Mouse (Mus musculus): ENCODE data around the gene Vac14.
A peak's percentile ranks its signal among the peaks of the same experiment; 100 is the strongest.

The Vac14 gene

GRCm38 (mm10) chr8:110717131-110717530 lies 98.7 kb downstream of the Vac14 start:
- DNase-seq (ENCODE audit: low read depth, low spot score) = no peak

GRCm38 (mm10) chr8:110718209-110718968 lies 100.0 kb downstream of the Vac14 start:
- DNase-seq (ENCODE audit: low read depth, low spot score) = no peak

GRCm38 (mm10) chr8:110718969-110719670 lies 100.7 kb downstream of the Vac14 start:
- DNase-seq (ENCODE audit: low read depth, low spot score) = no peak

GRCm38 (mm10) chr8:110719898-110720653 lies 101.7 kb downstream of the Vac14 start:
- no peak for DNase-seq (ENCODE audit: low read depth, low spot score)

DNA sequence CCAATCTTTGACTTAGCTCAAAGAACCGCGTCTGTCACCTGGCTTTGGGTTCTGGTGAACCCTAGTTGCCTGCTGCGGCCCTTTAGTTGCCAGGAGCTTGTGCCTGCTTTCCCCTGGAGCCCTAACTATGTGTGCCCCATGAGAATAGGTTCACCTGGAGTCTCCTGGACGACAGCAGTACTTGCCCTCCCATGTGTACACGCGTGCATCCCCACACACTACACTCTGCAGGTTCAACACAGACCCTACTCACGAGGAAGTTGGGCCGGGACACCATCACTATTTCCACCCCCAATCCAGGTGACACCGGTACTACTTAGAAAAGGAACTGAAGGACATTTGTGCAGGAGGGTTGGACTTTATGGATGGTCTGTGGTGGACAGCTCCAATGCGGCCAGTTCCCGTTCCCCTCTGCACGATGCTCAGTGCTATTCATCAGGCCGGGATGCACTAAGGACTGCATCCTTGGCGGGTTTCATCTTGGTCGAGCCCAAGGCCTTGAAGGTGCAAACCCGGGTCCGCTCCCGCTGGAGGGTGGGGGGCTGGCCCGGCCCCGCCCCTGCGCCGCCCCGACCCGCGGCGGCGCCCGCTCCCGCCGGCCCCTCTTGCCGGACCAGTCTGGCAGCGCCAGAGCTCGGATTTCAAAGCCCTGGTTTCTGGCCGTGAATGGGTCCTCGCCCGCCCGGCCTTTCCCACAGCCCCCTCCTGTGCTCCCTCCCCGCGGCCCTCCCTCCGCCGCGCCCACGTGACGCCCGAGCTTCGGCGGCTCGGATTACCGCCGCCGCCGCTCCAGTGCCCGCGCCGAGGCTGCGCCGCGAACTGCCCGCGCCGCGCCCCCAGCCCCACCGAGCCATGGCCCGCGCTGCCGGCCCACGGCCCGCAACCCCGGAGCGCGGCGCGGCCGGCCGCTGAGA lies 102.6 kb downstream of the Vac14 start, which contains the start of gene Mtss1l:
TSS of gene Mtss1l (plus strand) at position 792 of the 914 bp plus-strand sequence.
- peak; percentile 68 for DNase-seq (ENCODE audit: low read depth, low spot score)

- no peak for DNase-seq (ENCODE audit: low read depth, low spot score)
Observed at GRCm38 (mm10) chr8:110721606-110722413, 103.4 kb downstream of the Vac14 start.

DNA sequence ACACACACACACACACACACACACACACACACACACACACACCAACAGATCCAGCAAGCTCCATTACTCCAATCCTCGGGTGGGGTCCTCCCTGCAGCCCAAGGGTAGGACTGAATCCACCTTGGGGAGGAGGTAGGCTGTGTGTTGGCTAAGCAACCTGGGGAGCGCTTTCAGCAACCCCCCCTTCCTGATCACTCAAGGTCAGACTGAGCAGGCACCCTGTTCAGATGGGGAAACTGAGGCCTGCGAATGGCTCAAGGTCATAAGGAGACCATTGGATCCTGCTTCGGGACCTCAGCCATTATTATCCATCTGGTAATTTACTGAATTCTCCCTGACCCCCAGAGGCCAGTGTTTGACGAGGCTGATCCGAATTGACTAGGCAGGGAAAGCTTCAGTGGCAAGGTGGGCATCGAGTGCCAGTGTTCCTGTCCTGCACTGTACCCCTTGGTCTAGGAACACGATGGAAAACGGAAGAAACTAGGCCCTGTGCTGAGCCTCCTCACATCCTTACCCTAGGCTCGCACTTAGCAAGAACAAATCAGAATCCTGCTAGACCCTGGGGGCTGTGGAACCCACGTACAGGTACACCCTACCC lies 104.1 kb downstream of the Vac14 start:
- no peak for DNase-seq (ENCODE audit: low read depth, low spot score)

GRCm38 (mm10) chr8:110724493-110724892 lies 106.1 kb downstream of the Vac14 start:
- DNase-seq (ENCODE audit: low read depth, low spot score) = no peak

DNA sequence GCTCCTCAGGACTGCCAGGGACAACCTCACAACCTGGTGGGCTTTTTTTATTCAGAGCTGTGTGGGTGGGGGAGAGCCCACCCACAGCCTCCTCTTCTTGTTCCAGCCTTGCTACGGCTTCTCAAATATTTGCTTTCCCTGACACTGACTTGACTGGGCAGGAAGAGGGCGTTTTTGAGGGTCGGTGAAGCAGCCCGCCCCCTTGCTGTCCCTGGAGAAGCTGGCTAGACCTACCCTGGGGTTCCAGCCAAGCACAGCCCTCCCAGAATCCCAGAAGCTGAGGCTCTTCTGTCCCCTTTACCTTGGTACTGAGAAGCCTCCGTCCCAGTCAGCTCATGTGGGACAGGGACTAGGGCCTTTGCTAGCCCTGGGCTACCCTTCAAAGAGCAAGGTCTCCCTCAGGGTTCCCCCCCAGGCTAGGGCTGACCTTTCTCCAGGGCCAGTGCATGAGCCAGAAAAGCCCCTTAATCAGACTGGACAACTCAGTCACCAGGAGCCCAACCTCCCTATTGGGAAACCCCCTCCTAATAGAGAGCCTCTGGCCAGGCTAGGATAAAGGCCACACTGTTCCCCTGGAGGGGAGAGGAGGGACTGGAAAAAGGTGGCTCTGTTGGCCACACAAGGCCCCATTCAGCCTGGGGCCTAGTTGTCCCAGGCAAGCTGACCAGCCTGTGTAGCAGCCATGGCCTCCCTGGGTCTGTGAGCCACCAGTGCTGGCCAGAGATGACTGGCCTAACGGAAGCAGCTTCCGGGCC lies 106.9 kb downstream of the Vac14 start:
- no peak for DNase-seq (ENCODE audit: low read depth, low spot score)

GRCm38 (mm10) chr8:110726893-110727292 lies 108.5 kb downstream of the Vac14 start:
- peak; percentile 61 for DNase-seq (ENCODE audit: low read depth, low spot score)

GRCm38 (mm10) chr8:110731346-110731859 lies 113.0 kb downstream of the Vac14 start:
- no peak for DNase-seq (ENCODE audit: low read depth, low spot score)

GRCm38 (mm10) chr8:110733036-110733435 lies 114.7 kb downstream of the Vac14 start:
- no peak for DNase-seq (ENCODE audit: low read depth, low spot score)

- no peak for DNase-seq (ENCODE audit: low read depth, low spot score)
Observed at GRCm38 (mm10) chr8:110738591-110739195, 120.3 kb downstream of the Vac14 start.

- DNase-seq (ENCODE audit: low read depth, low spot score) = no peak
Observed at GRCm38 (mm10) chr8:110740629-110741175, 122.3 kb downstream of the Vac14 start.

GRCm38 (mm10) chr8:110741816-110742451 lies 123.5 kb downstream of the Vac14 start:
- no peak for DNase-seq (ENCODE audit: low read depth, low spot score)

DNA sequence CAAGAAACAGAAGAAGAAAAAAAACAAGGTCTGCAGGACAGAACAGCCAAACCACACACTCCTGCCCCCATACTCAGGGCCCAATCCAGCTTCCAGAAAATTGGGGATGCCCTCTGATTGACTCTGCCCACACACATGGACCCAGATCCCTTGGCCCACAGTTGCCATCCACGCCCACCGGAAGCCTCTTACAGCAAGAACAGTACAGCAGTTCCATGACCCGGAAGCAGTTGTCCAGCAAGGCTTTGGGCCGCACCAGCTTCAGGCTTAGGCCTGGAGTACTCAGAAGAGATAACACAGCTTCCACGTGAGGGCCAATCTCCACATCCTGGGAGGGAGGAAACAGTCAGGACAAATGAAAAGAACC lies 124.0 kb downstream of the Vac14 start:
- DNase-seq (ENCODE audit: low read depth, low spot score) = no peak

DNA sequence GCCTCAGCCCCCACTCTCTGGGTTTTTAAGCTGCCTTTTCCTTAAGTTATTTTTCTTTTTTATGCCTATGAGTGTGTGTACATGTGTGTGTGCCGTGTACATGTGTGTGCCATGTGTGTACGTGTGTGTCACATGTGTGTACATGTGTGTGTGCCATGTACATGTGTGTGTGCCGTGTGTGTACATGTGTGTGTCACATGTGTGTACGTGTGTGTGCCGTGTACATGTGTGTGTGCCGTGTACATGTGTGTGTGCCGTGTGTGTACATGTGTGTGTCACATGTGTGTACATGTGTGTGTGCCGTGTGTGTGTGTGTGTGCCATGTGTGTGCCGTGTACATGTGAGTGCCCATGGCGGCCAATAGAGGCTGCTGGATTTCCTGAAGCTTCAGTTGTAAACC lies 126.8 kb downstream of the Vac14 start:
- no peak for DNase-seq (ENCODE audit: low read depth, low spot score)

- DNase-seq (ENCODE audit: low read depth, low spot score) = no peak
Observed at GRCm38 (mm10) chr8:110746661-110747060, 128.3 kb downstream of the Vac14 start.
